Comparison of ENCODE assay signal across 8 mouse cellular contexts in genomic region chr11:117265270-117265980, GRCm38 (mm10).
DNase-seq lines count a peak whose midpoint lies in the region; ATAC-seq and TF ChIP-seq lines count a peak whose summit lies in the region.

No protein-coding gene starts in this region.

- H3K9ac ChIP-seq in CH12.LX (ENCODE audit: insufficient read depth, low read depth) = peak overlapping the region; percentile 82
- peak overlapping the region; percentile 79 for H3K9ac ChIP-seq in forebrain, embryonic 13.5 days
- H3K9ac ChIP-seq in hindbrain, embryonic 13.5 days = peak overlapping the region; percentile 80
- no peak overlapping the region for H3K9ac ChIP-seq in liver, embryonic 11.5 days (ENCODE audit: low read depth, low read length)
- peak overlapping the region; percentile 77 for H3K9ac ChIP-seq in neural tube, embryonic 11.5 days (ENCODE audit: low read length)

- dilution Hi-C loops in CH12.LX (cut with MboI; ENCODE audit: extremely low pct_ligation_motif_present, extremely low pct_unique_long_range_greater_than_20kb, low sequenced_read_pairs) = no loop called here

- H3K27me3 ChIP-seq in CH12.LX (replicated peaks) = no peaks in the 10 kb centered on the region
- H3K27me3 ChIP-seq in forebrain, embryonic 13.5 days = peaks cover 6% of the 10 kb centered on the region; the same call in 1 of the 2 replicates
- peaks cover 10% of the 10 kb centered on the region; the same call in 1 of the 2 replicates for H3K27me3 ChIP-seq in hindbrain, embryonic 13.5 days
- H3K27me3 ChIP-seq in liver, embryonic 11.5 days (replicated peaks; ENCODE audit: control insufficient read depth, insufficient read depth, low read length) = peaks cover 23% of the 10 kb centered on the region
- no peaks in the 10 kb centered on the region for H3K27me3 ChIP-seq in neural tube, embryonic 11.5 days (ENCODE audit: control insufficient read depth, insufficient read depth, low read length)

- 0 out of 2 replicates have a peak, but pooled peaks have one; percentile 11 for ATAC-seq in forebrain, embryonic 13.5 days
- ATAC-seq in hindbrain, embryonic 13.5 days (ENCODE audit: low FRiP score) = peak; percentile 26
- ATAC-seq in liver, embryonic 11.5 days (replicated peaks; ENCODE audit: low FRiP score) = peak; percentile 28
- ATAC-seq in neural tube, embryonic 11.5 days (ENCODE audit: insufficient read depth, low FRiP score, low TSS enrichment) = 0 out of 2 replicates have a peak, but pooled peaks have one; percentile 4

- TF ChIP-seq EP300 in CH12.LX (IDR thresholded peaks at IDR 0.05; ENCODE audit: low read length) = peak; percentile 10; the same call in 1 of the 2 replicates

- no peaks in the 10 kb centered on the region for H3K9me3 ChIP-seq in CH12.LX (replicated peaks; ENCODE audit: low read length)
- H3K9me3 ChIP-seq in forebrain, embryonic 13.5 days (replicated peaks) = no peaks in the 10 kb centered on the region
- H3K9me3 ChIP-seq in hindbrain, embryonic 13.5 days = no peaks in the 10 kb centered on the region
- H3K9me3 ChIP-seq in liver, embryonic 11.5 days (ENCODE audit: control insufficient read depth, low read length) = no peaks in the 10 kb centered on the region
- H3K9me3 ChIP-seq in neural tube, embryonic 11.5 days (ENCODE audit: control insufficient read depth, low read length) = no peaks in the 10 kb centered on the region

- peak; percentile 29 for TF ChIP-seq RAD21 in CH12.LX (IDR thresholded peaks at IDR 0.05; ENCODE audit: low read depth, low read length)

- in situ Hi-C loops in CH12.LX (cut with MboI; ENCODE audit: low pct_ligation_motif_present, low pct_unique_long_range_greater_than_20kb, low sequenced_read_pairs) = loop anchor here (5.0 kb wide), 2 partner anchors 33 to 42 kb away; no protein-coding TSS in a partner anchor

- peaks cover 27% of the 10 kb centered on the region for H3K79me2 ChIP-seq in CH12.LX (replicated peaks; ENCODE audit: control insufficient read depth, extremely low read depth, insufficient read depth, poor library complexity, severe bottlenecking)

- WGBS in forebrain, embryonic 13.5 days = 7% methylated on average over 18 of the region's 18 CpGs
- WGBS in hindbrain, embryonic 13.5 days = 4% methylated on average over 18 of the region's 18 CpGs
- 3% methylated on average over 18 of the region's 18 CpGs for WGBS in liver, embryonic 11.5 days
- WGBS in neural tube, embryonic 11.5 days = 4% methylated on average over 18 of the region's 18 CpGs

- peak overlapping the region; percentile 72 for H3K4me2 ChIP-seq in CH12.LX (ENCODE audit: insufficient read depth, low read depth, poor library complexity, severe bottlenecking)
- peak overlapping the region; percentile 90 for H3K4me2 ChIP-seq in forebrain, embryonic 13.5 days
- peak overlapping the region; percentile 86 for H3K4me2 ChIP-seq in hindbrain, embryonic 13.5 days
- H3K4me2 ChIP-seq in liver, embryonic 11.5 days = peak overlapping the region; percentile 71
- peak overlapping the region; percentile 72 for H3K4me2 ChIP-seq in neural tube, embryonic 11.5 days (ENCODE audit: low read depth)

- H3K36me3 ChIP-seq in CH12.LX (replicated peaks in 1 of 2; ENCODE audit: control insufficient read depth in 1 of 2, insufficient read depth in 1 of 2, low read length in 1 of 2) = peaks cover 0 to 9% of the 10 kb centered on the region in 2 experiments
- H3K36me3 ChIP-seq in forebrain, embryonic 13.5 days (ENCODE audit: poor library complexity, severe bottlenecking) = no peaks in the 10 kb centered on the region
- H3K36me3 ChIP-seq in hindbrain, embryonic 13.5 days = no peaks in the 10 kb centered on the region
- no peaks in the 10 kb centered on the region for H3K36me3 ChIP-seq in liver, embryonic 11.5 days (ENCODE audit: control insufficient read depth, insufficient read depth, low read length)
- H3K36me3 ChIP-seq in neural tube, embryonic 11.5 days (ENCODE audit: control insufficient read depth, insufficient read depth, low read length) = no peaks in the 10 kb centered on the region

- H3K27ac ChIP-seq in CH12.LX (ENCODE audit: insufficient read depth, low read depth) = peak overlapping the region; percentile 62
- peak overlapping the region; percentile 42 for H3K27ac ChIP-seq in forebrain, embryonic 13.5 days
- H3K27ac ChIP-seq in hindbrain, embryonic 13.5 days = peak overlapping the region; percentile 76
- peak overlapping the region; percentile 71; the same call in 1 of the 2 replicates for H3K27ac ChIP-seq in liver, embryonic 11.5 days (ENCODE audit: low read depth, low read length)
- peak overlapping the region; percentile 57 for H3K27ac ChIP-seq in neural tube, embryonic 11.5 days (ENCODE audit: low read depth, low read length)

- peak; percentile 64 for DNase-seq in CH12.LX (ENCODE audit: extremely low read depth)
- peak; percentile 67 for DNase-seq in R1 (ENCODE audit: low read depth, low spot score)
- peak; percentile 72 for DNase-seq in liver, embryonic 11.5 days (ENCODE audit: low spot score)
- peak; percentile 83 for DNase-seq in neural tube, embryonic 11.5 days (ENCODE audit: low spot score)
- no peak for DNase-seq in layer of hippocampus, postnatal 25 days (ENCODE audit: extremely low spot score in 1 of 2, low spot score in 1 of 2)
- no peak for DNase-seq in layer of hippocampus, adult 9-10 months (ENCODE audit: low spot score)

- H3K4me3 ChIP-seq in CH12.LX (replicated peaks in 1 of 3; ENCODE audit: low read depth in 2 of 3, low read length in 2 of 3, poor library complexity in 1 of 3) = peak overlapping the region; percentile 69 to 95 (median 90)
- H3K4me3 ChIP-seq in forebrain, embryonic 13.5 days = peak overlapping the region; percentile 64
- H3K4me3 ChIP-seq in hindbrain, embryonic 13.5 days = peak overlapping the region; percentile 57
- H3K4me3 ChIP-seq in liver, embryonic 11.5 days (ENCODE audit: low read depth, low read length) = peak overlapping the region; percentile 59
- peak overlapping the region; percentile 72 for H3K4me3 ChIP-seq in neural tube, embryonic 11.5 days (ENCODE audit: low read depth, low read length)

- no peak for TF ChIP-seq POLR2A in CH12.LX (IDR thresholded peaks at IDR 0.05; ENCODE audit: low read depth, low read length)

- peak in 1 of 2 experiments; percentile 44; a peak in 2 of 4 replicates for TF ChIP-seq CTCF in CH12.LX (conservative IDR thresholded peaks at IDR 0.05 in 1 of 2, IDR thresholded peaks at IDR 0.05 in 1 of 2; ENCODE audit: low read depth in 2 of 2, low read length in 2 of 2)

- peaks cover 25 to 72% of the 10 kb centered on the region in 2 experiments for H3K4me1 ChIP-seq in CH12.LX (ENCODE audit: control insufficient read depth in 1 of 2, insufficient read depth in 2 of 2)
- H3K4me1 ChIP-seq in forebrain, embryonic 13.5 days = peaks cover 74% of the 10 kb centered on the region
- H3K4me1 ChIP-seq in hindbrain, embryonic 13.5 days (replicated peaks) = peaks cover 70% of the 10 kb centered on the region
- H3K4me1 ChIP-seq in liver, embryonic 11.5 days (replicated peaks; ENCODE audit: control insufficient read depth, insufficient read depth, low read length) = peaks cover 35% of the 10 kb centered on the region
- H3K4me1 ChIP-seq in neural tube, embryonic 11.5 days (ENCODE audit: control insufficient read depth, insufficient read depth, low read length) = peaks cover 28% of the 10 kb centered on the region

TF ChIP-seq in CH12.LX, 34 proteins besides CTCF, POLR2A, EP300 and RAD21:
- TF ChIP-seq BHLHE40 (IDR thresholded peaks at IDR 0.05; ENCODE audit: low read depth, low read length) (peak; percentile 26; the same call in 1 of the 2 replicates), ZNF384 (IDR thresholded peaks at IDR 0.05; ENCODE audit: low read depth, low read length) (0 out of 2 replicates have a peak, but pooled peaks have one; percentile 31), ELF1 (IDR thresholded peaks at IDR 0.05; ENCODE audit: low read depth, low read length) (peak; percentile 69), CHD1 (IDR thresholded peaks at IDR 0.05; ENCODE audit: low read depth, low read length) (peak; percentile 45), MAFK (IDR thresholded peaks at IDR 0.05; ENCODE audit: insufficient replicate concordance, low read length) (no peak), ZKSCAN1 (IDR thresholded peaks at IDR 0.05; ENCODE audit: borderline replicate concordance, low read depth, low read length) (no peak), UBTF (IDR thresholded peaks at IDR 0.05; ENCODE audit: low read depth, low read length) (0 out of 2 replicates have a peak, but pooled peaks have one; percentile 15), CHD2 (IDR thresholded peaks at IDR 0.05; ENCODE audit: low read length) (peak; percentile 80), SMC3 (IDR thresholded peaks at IDR 0.05; ENCODE audit: low read depth, low read length) (peak; percentile 35; the same call in 1 of the 2 replicates), KAT2A (IDR thresholded peaks at IDR 0.05; ENCODE audit: insufficient replicate concordance, low read length) (0 out of 2 replicates have a peak, but pooled peaks have one; percentile 25), MEF2A (IDR thresholded peaks at IDR 0.05; ENCODE audit: borderline replicate concordance, low read depth, low read length) (0 out of 2 replicates have a peak, but pooled peaks have one; percentile 12), POLR2AphosphoS2 (IDR thresholded peaks at IDR 0.05; ENCODE audit: low read depth, low read length) (no peak; the same call in 1 of the 2 replicates)
TF ChIP-seq in CH12.LX: peak in this region for 9.

Comparison
In these comparisons a context has a peak if more than half of its experiments do, and no peak if none do; other contexts are left out.
1. DNase-seq: peak in CH12.LX (single experiment), R1 (single experiment), liver, embryonic 11.5 days (single experiment) and neural tube, embryonic 11.5 days (single experiment); none in layer of hippocampus, postnatal 25 days (0 of 2) and layer of hippocampus, adult 9-10 months (single experiment).
2. Peak in every context shown above with its lines, with median percentiles within 50 percentile points of each other: H3K27ac ChIP-seq, H3K4me2 ChIP-seq, H3K4me3 ChIP-seq and ATAC-seq.